Mouse (Mus musculus): ENCODE results near the gene Neurl3. TPM values are rescaled to one million over a fixed set of nuclear protein-coding genes. Genes with fewer than 3 reads are reported as not detected.

Neurl3 gene
- total and polyA plus RNA-seq, 3 experiments, result 0.92 to 3.3 TPM; not detected in 1

GRCm38 (mm10) chr1:36277267-36278060 is 3.0 kb upstream of the Neurl3 start:
- Histone ChIP-seq H3K9me3 (replicated peaks; ENCODE audit: insufficient read depth, low read length) (no peaks in the 10 kb centered on the region), H3K27ac (ENCODE audit: control insufficient read depth, low read depth, low read length) (no peak overlapping the region), H3K27me3 (ENCODE audit: control insufficient read depth in 1 of 2, insufficient read depth in 2 of 2, low read length in 2 of 2) (no peaks in the 10 kb centered on the region), H3K9ac (ENCODE audit: control insufficient read depth, low read depth, low read length, poor library complexity, severe bottlenecking) (no peak overlapping the region), H3K79me2 (ENCODE audit: control insufficient read depth, insufficient read depth, low read length, poor library complexity) (no peaks in the 10 kb centered on the region), H3K4me1 (ENCODE audit: control insufficient read depth in 1 of 2, insufficient read depth in 2 of 2, low read length in 2 of 2) (peaks cover 7 to 34% of the 10 kb centered on the region in 2 experiments), H3K36me3 (ENCODE audit: control insufficient read depth in 1 of 2, insufficient read depth in 2 of 2, low read length in 2 of 2) (peaks cover 0 to 10% of the 10 kb centered on the region in 2 experiments; a peak in 2 of 4 replicates), H3K4me3 (ENCODE audit: control insufficient read depth in 1 of 2, insufficient read depth in 1 of 2, low read depth in 2 of 2, low read length in 2 of 2) (no peak overlapping the region)
- peak; percentile 56 for TF ChIP-seq RAD21 (IDR thresholded peaks at IDR 0.05; ENCODE audit: low read depth, low read length)
- peak; percentile 43; the same call in 1 of the 2 replicates for TF ChIP-seq ZC3H11A (IDR thresholded peaks at IDR 0.05; ENCODE audit: low read depth, low read length)
- TF ChIP-seq MXI1 (IDR thresholded peaks at IDR 0.05; ENCODE audit: low read depth, low read length), result no peak
- TF ChIP-seq MEF2A (IDR thresholded peaks at IDR 0.05; ENCODE audit: extremely low read depth, insufficient replicate concordance, low read depth, low read length, poor library complexity, severe bottlenecking), result no peak
- no peak for TF ChIP-seq TBP (IDR thresholded peaks at IDR 0.05; ENCODE audit: low read depth, low read length)
- TF ChIP-seq MAX (IDR thresholded peaks at IDR 0.05; ENCODE audit: low read length), result no peak
- TF ChIP-seq E2F4 (IDR thresholded peaks at IDR 0.05; ENCODE audit: borderline replicate concordance, low read depth, low read length), result no peak
- peak; percentile 82 to 95 (median 85) for TF ChIP-seq CTCF (IDR thresholded peaks at IDR 0.05 in 2 of 3, conservative IDR thresholded peaks at IDR 0.05 in 1 of 3; ENCODE audit: control insufficient read depth in 1 of 3, insufficient read depth in 1 of 3, low read depth in 2 of 3, low read length in 3 of 3, poor library complexity in 1 of 3, severe bottlenecking in 1 of 3)
- TF ChIP-seq ETS1 (IDR thresholded peaks at IDR 0.05; ENCODE audit: low read depth, low read length), result no peak
- no peak for TF ChIP-seq NRF1 (IDR thresholded peaks at IDR 0.05; ENCODE audit: insufficient read depth, low read depth, low read length, poor library complexity, severe bottlenecking)
- TF ChIP-seq SMC3 (IDR thresholded peaks at IDR 0.05; ENCODE audit: low read depth, low read length), result peak; percentile 83
- DNase-seq (ENCODE audit: low read depth, low spot score), result peak; percentile 79

GRCm38 (mm10) chr1:36275635-36276389 is 1.3 kb upstream of the Neurl3 start:
- no peaks in the 10 kb centered on the region for H3K79me2 ChIP-seq (ENCODE audit: control insufficient read depth, insufficient read depth, low read length, poor library complexity)
- peak; percentile 78 for DNase-seq (ENCODE audit: low read depth, low spot score)
- no peak overlapping the region for H3K9ac ChIP-seq (ENCODE audit: control insufficient read depth, low read depth, low read length, poor library complexity, severe bottlenecking)
- H3K27ac ChIP-seq (ENCODE audit: control insufficient read depth, low read depth, low read length), result peak overlapping the region; percentile 17; the same call in 1 of the 2 replicates
- TF ChIP-seq UBTF (IDR thresholded peaks at IDR 0.05; ENCODE audit: borderline replicate concordance, insufficient read depth, low read depth, low read length) (no peak), EP300 (IDR thresholded peaks at IDR 0.05; ENCODE audit: low read depth in 1 of 2, low read length in 2 of 2) (peak; percentile 75 to 83), TAL1 (IDR thresholded peaks at IDR 0.05; ENCODE audit: low read length) (peak; percentile 90), TCF12 (IDR thresholded peaks at IDR 0.05; ENCODE audit: low read depth, low read length) (peak; percentile 80), ZC3H11A (IDR thresholded peaks at IDR 0.05; ENCODE audit: low read depth, low read length) (no peak), USF1 (IDR thresholded peaks at IDR 0.05; ENCODE audit: low read depth, low read length) (no peak), ETS1 (IDR thresholded peaks at IDR 0.05; ENCODE audit: low read depth, low read length) (peak; percentile 64), NELFE (IDR thresholded peaks at IDR 0.05; ENCODE audit: low read depth, low read length) (no peak), E2F4 (IDR thresholded peaks at IDR 0.05; ENCODE audit: borderline replicate concordance, low read depth, low read length) (no peak), CHD1 (IDR thresholded peaks at IDR 0.05; ENCODE audit: low read depth, low read length) (no peak), GATA1 (IDR thresholded peaks at IDR 0.05; ENCODE audit: low read depth, low read length) (peak; percentile 88)
- H3K4me3 ChIP-seq (ENCODE audit: control insufficient read depth in 1 of 2, insufficient read depth in 1 of 2, low read depth in 2 of 2, low read length in 2 of 2), result no peak overlapping the region
- no peaks in the 10 kb centered on the region for H3K27me3 ChIP-seq (ENCODE audit: control insufficient read depth in 1 of 2, insufficient read depth in 2 of 2, low read length in 2 of 2)
- peaks cover 0 to 18% of the 10 kb centered on the region in 2 experiments; a peak in 2 of 4 replicates for H3K36me3 ChIP-seq (ENCODE audit: control insufficient read depth in 1 of 2, insufficient read depth in 2 of 2, low read length in 2 of 2)
- H3K4me1 ChIP-seq (ENCODE audit: control insufficient read depth in 1 of 2, insufficient read depth in 2 of 2, low read length in 2 of 2), result peaks cover 9 to 48% of the 10 kb centered on the region in 2 experiments
- H3K9me3 ChIP-seq (replicated peaks; ENCODE audit: insufficient read depth, low read length), result no peaks in the 10 kb centered on the region

All from MEL (cell line).